Mouse (Mus musculus): Measurements from ENCODE around the gene Arfrp1.

Gene Arfrp1

GRCm38 (mm10) chr2:181375787-181376186, 10.6 kb upstream of the Arfrp1 start:
- no peak for DNase-seq

- no peak for DNase-seq
Observed at GRCm38 (mm10) chr2:181370001-181370400, 4.8 kb upstream of the Arfrp1 start.

GRCm38 (mm10) chr2:181365655-181366075, 461 bp upstream of the Arfrp1 start:
- no peak for DNase-seq

- DNase-seq, result no peak
Observed at GRCm38 (mm10) chr2:181364487-181364859, 731 bp downstream of the Arfrp1 start.

GRCm38 (mm10) chr2:181363946-181364345, 1.3 kb downstream of the Arfrp1 start:
- DNase-seq, result no peak

- no peak for DNase-seq
Observed at GRCm38 (mm10) chr2:181356780-181357179, 8.4 kb downstream of the Arfrp1 start.

- DNase-seq, result no peak
Observed at GRCm38 (mm10) chr2:181342766-181343165, 22.4 kb downstream of the Arfrp1 start.

GRCm38 (mm10) chr2:181340426-181340825, 24.8 kb downstream of the Arfrp1 start:
- DNase-seq, result no peak

GRCm38 (mm10) chr2:181334023-181334422, 31.2 kb downstream of the Arfrp1 start:
- peak; percentile 39 to 82 for DNase-seq

- no peak for DNase-seq
Observed at GRCm38 (mm10) chr2:181332542-181332941, 32.7 kb downstream of the Arfrp1 start.

GRCm38 (mm10) chr2:181326098-181326497, 39.1 kb downstream of the Arfrp1 start:
- no peak for DNase-seq

GRCm38 (mm10) chr2:181322136-181322535, 43.1 kb downstream of the Arfrp1 start:
- no peak for DNase-seq

GRCm38 (mm10) chr2:181320103-181320499, 45.1 kb downstream of the Arfrp1 start:
- no peak for DNase-seq

- peak; percentile 60 to 80 for DNase-seq
Observed at GRCm38 (mm10) chr2:181319248-181320102, 45.7 kb downstream of the Arfrp1 start, which contains the start of gene Rtel1. TSS of gene Rtel1 (plus strand) at chr2:181319739.

- DNase-seq, result no peak
Observed at GRCm38 (mm10) chr2:181314080-181314810, 51.0 kb downstream of the Arfrp1 start, which contains the start of gene Stmn3. TSS of gene Stmn3 (minus strand) at chr2:181314500.

- DNase-seq, result no peak
Observed at GRCm38 (mm10) chr2:181313344-181314079, 51.7 kb downstream of the Arfrp1 start.

- DNase-seq, result no peak
Observed at GRCm38 (mm10) chr2:181313006-181313343, 52.2 kb downstream of the Arfrp1 start.

- no peak for DNase-seq
Observed at GRCm38 (mm10) chr2:181312435-181312834, 52.8 kb downstream of the Arfrp1 start.
